Mouse (Mus musculus) cerebellum, adult 2 months (tissue): ENCODE data around the gene Fbxo4.
A peak's percentile ranks its signal among the peaks of the same experiment; 100 is the strongest.

Experiments used
- CTCF ChIP-seq: fragments of 200-500 bp; IDR thresholded peaks from 2 replicates; pipeline ENCODE4 v1.5.1; 2011; ENCODE audit warnings: low read depth, mild to moderate bottlenecking, control low read depth, low read length, moderate library complexity, borderline replicate concordance; ENCODE audit not compliant: insufficient read depth
- POLR2A ChIP-seq: fragments of 200-500 bp; IDR thresholded peaks from 2 replicates; pipeline ENCODE4 v1.6.1; 2011; ENCODE audit warnings: low read length, control low read depth, borderline replicate concordance; ENCODE audit not compliant: insufficient read depth

DNA sequence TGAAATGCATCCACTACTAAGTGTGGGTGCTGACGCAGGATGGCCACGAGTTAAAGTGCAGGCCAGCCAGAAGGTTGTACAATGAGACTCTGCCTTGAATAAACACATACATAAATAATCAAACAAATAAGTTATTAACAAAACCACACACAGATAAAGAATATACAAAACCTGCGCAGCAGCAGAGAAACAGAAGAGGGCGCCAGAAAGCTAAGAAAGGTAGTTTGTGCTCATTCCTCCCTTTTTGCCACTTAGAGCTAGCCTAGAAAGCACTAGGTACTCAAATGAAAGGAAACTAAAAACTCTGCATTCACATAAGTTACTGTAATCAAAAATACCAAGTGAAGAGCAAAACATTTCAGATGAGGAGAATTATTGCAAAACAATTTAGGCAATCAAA lies 21.4 kb downstream of the Fbxo4 start:
- TF ChIP-seq CTCF (peak; percentile 38; the same call in 1 of the 2 replicates), POLR2A (no peak)
